Mouse (Mus musculus) stomach, postnatal 0 days (tissue): ENCODE measurements around the gene Usf1. TPM values are rescaled to one million over a fixed set of nuclear protein-coding genes. Genes with fewer than 3 reads are reported as not detected.
A peak's percentile ranks its signal among the peaks of the same experiment; 100 is the strongest.

Experiments
- ATAC-seq: fragments of 200-750 bp; cut with Nextera tagmentation; 2 replicates; pipeline ENCODE4 v1.8.0; 2017; ENCODE audit not compliant: low FRiP score, low TSS enrichment
- DNase-seq: peaks from one replicate; pipeline ENCODE4 v3.0.0-alpha.2; 2016; ENCODE audit warnings: low spot score
- H3K27ac ChIP-seq: fragments of 300-500 bp; sonication (generic); replicated peaks from 2 replicates; pipeline ENCODE4 v1.5.1; 2014; ENCODE audit warnings: mild to moderate bottlenecking, control low read depth
- H3K27me3 ChIP-seq: fragments of 300-500 bp; sonication (generic); 2 replicates; pipeline ENCODE4 v1.6.1; 2014; ENCODE audit warnings: low read length; ENCODE audit not compliant: control insufficient read depth, insufficient read depth
- H3K36me3 ChIP-seq: fragments of 300-500 bp; sonication (generic); 2 replicates; pipeline ENCODE4 v1.6.1; 2014; ENCODE audit warnings: low read length, mixed read lengths; ENCODE audit not compliant: control insufficient read depth, insufficient read depth
- H3K4me1 ChIP-seq: fragments of 300-500 bp; sonication (generic); replicated peaks from 2 replicates; pipeline ENCODE4 v1.6.1; 2014; ENCODE audit warnings: antibody characterized with exemption; ENCODE audit not compliant: control insufficient read depth, insufficient read depth
- H3K4me2 ChIP-seq: fragments of 300-500 bp; sonication (generic); replicated peaks from 2 replicates; pipeline ENCODE4 v1.6.1; 2014; ENCODE audit warnings: low read depth, mild to moderate bottlenecking, control low read depth, moderate library complexity
- H3K4me3 ChIP-seq: fragments of 300-500 bp; sonication (generic); 2 replicates; pipeline ENCODE4 v1.5.1; 2014; ENCODE audit warnings: low read depth, low read length, control low read depth
- H3K9ac ChIP-seq: fragments of 300-500 bp; sonication (generic); 2 replicates; pipeline ENCODE4 v1.6.1; 2014; ENCODE audit warnings: mild to moderate bottlenecking, low read length, control low read depth, mixed read lengths
- H3K9me3 ChIP-seq: fragments of 300-500 bp; sonication (generic); 2 replicates; pipeline ENCODE4 v1.6.1; 2016; ENCODE audit warnings: low read length; ENCODE audit not compliant: control insufficient read depth
- CTCF ChIP-seq: IDR thresholded peaks from 2 replicates; pipeline ENCODE4 v1.5.1; 2016; ENCODE audit warnings: antibody characterized with exemption, low read depth, mild to moderate bottlenecking, moderate library complexity
- EP300 ChIP-seq: optimal IDR thresholded peaks from 2 replicates; pipeline ENCODE3; 2016; ENCODE audit warnings: antibody characterized with exemption
- WGBS: fragments of 180-500 bp; shearing (Covaris S2); extraction: QIAGEN DNeasy Blood & Tissue Kit; methylation state at CpG from one replicate; pipeline ENCODE4 v1.1.7; 2014; 5-methylcytosine and 5-hydroxymethylcytosine counted together
- polyA plus RNA-seq: library from polyadenylated mRNA; unstranded; fragments of >200 nt; fragmentation: Nextera tagmentation; extraction: Ambion mirVana; gene quantifications from 2 replicates; pipeline ENCODE4 v1.2.1, GENCODE M21; 2015

Usf1 gene
- polyA plus RNA-seq, 1 experiment from 2014 or later, result 39.1 TPM

GRCm38 (mm10) chr1:171411492-171411941 is 404 bp downstream of the Usf1 start:
- H3K9ac ChIP-seq, result peak overlapping the region; percentile 96
- peak overlapping the region; percentile 96 for H3K27ac ChIP-seq
- under 1% methylated on average over 38 of the region's 39 CpGs for WGBS
- 0 out of 2 replicates have a peak, but pooled peaks cover 3% of the 10 kb centered on the region for H3K4me1 ChIP-seq
- peaks cover 7% of the 10 kb centered on the region; the same call in 1 of the 2 replicates for H3K36me3 ChIP-seq
- H3K9me3 ChIP-seq, result no peaks in the 10 kb centered on the region
- TF ChIP-seq EP300 (peak; percentile 49), CTCF (no peak)
- peak overlapping the region; percentile 64 for H3K4me2 ChIP-seq
- peak; percentile 78 for ATAC-seq
- H3K27me3 ChIP-seq, result no peaks in the 10 kb centered on the region
- peak overlapping the region; percentile 94 for H3K4me3 ChIP-seq
- DNase-seq, result no peak

- WGBS, result under 1% methylated on average over 20 of the region's 20 CpGs
- H3K9me3 ChIP-seq, result no peaks in the 10 kb centered on the region
- H3K27me3 ChIP-seq, result no peaks in the 10 kb centered on the region
- peaks cover 7% of the 10 kb centered on the region; the same call in 1 of the 2 replicates for H3K36me3 ChIP-seq
- H3K4me1 ChIP-seq, result 0 out of 2 replicates have a peak, but pooled peaks cover 3% of the 10 kb centered on the region
- TF ChIP-seq CTCF, result peak; percentile 44
- no peak for TF ChIP-seq EP300
- DNase-seq (peak; percentile 60), ATAC-seq (peak; percentile 28; the same call in 1 of the 2 replicates)
- H3K9ac ChIP-seq, result peak overlapping the region; percentile 96
- peak overlapping the region; percentile 64 for H3K4me2 ChIP-seq
- peak overlapping the region; percentile 96 for H3K27ac ChIP-seq
- H3K4me3 ChIP-seq, result peak overlapping the region; percentile 94
These were observed 908 bp downstream of the Usf1 start for GRCm38 (mm10) chr1:171412001-171412441.

- Histone ChIP-seq H3K9me3 (no peaks in the 10 kb centered on the region), H3K36me3 (peaks cover 7% of the 10 kb centered on the region; the same call in 1 of the 2 replicates), H3K4me3 (peak overlapping the region; percentile 94), H3K27ac (peak overlapping the region; percentile 96), H3K27me3 (no peaks in the 10 kb centered on the region), H3K4me1 (0 out of 2 replicates have a peak, but pooled peaks cover 3% of the 10 kb centered on the region), H3K9ac (peak overlapping the region; percentile 96), H3K4me2 (peak overlapping the region; percentile 64)
- DNase-seq (no peak), ATAC-seq (no peak; the same call in 1 of the 2 replicates)
- TF ChIP-seq EP300, result no peak
- no peak for TF ChIP-seq CTCF
- 22% methylated on average over 3 of the region's 3 CpGs for WGBS
These were observed 1.3 kb downstream of the Usf1 start for GRCm38 (mm10) chr1:171412446-171412845.

GRCm38 (mm10) chr1:171413608-171414007 is 2.5 kb downstream of the Usf1 start:
- H3K4me2 ChIP-seq, result no peak overlapping the region
- no peak for TF ChIP-seq CTCF
- TF ChIP-seq EP300, result no peak
- peaks cover 10% of the 10 kb centered on the region for H3K36me3 ChIP-seq
- ATAC-seq, result no peak
- 79% methylated on average over 8 of the region's 8 CpGs for WGBS
- no peak overlapping the region for H3K4me3 ChIP-seq
- DNase-seq, result no peak
- no peaks in the 10 kb centered on the region for H3K9me3 ChIP-seq
- no peak overlapping the region for H3K9ac ChIP-seq
- 0 out of 2 replicates have a peak, but pooled peaks cover 3% of the 10 kb centered on the region for H3K4me1 ChIP-seq
- no peak overlapping the region for H3K27ac ChIP-seq
- no peaks in the 10 kb centered on the region for H3K27me3 ChIP-seq

- no peak within 1 kb of the TSS for H3K27ac ChIP-seq
These were observed 7.5 kb downstream of the Usf1 start, which contains the start of gene Tstd1 for GRCm38 (mm10) chr1:171418660-171419059. TSS of gene Tstd1 (plus strand) at chr1:171418872.

GRCm38 (mm10) chr1:171419291-171419882 is 8.3 kb downstream of the Usf1 start:
- Histone ChIP-seq H3K9me3 (no peaks in the 10 kb centered on the region), H3K4me2 (no peak overlapping the region), H3K27me3 (no peaks in the 10 kb centered on the region), H3K9ac (no peak overlapping the region), H3K4me1 (no peaks in the 10 kb centered on the region), H3K27ac (no peak overlapping the region), H3K36me3 (peaks cover 15% of the 10 kb centered on the region), H3K4me3 (no peak overlapping the region)
- WGBS, result 49% methylated on average over 12 of the region's 12 CpGs
- TF ChIP-seq CTCF, result no peak
- TF ChIP-seq EP300, result no peak
- ATAC-seq (peak; percentile 25; the same call in 1 of the 2 replicates), DNase-seq (no peak)

More at GRCm38 (mm10) chr1:171418660-171419059, 7.5 kb downstream of the Usf1 start, which contains the start of gene Tstd1:
- H3K36me3 ChIP-seq, result peaks cover 15% of the 10 kb centered on the region
- ATAC-seq (0 out of 2 replicates have a peak, but pooled peaks have one; percentile 36), DNase-seq (no peak)
- H3K9ac ChIP-seq, result no peak within 1 kb of the TSS
- H3K4me3 ChIP-seq, result no peak within 1 kb of the TSS
- H3K4me1 ChIP-seq, result no peaks in the 10 kb centered on the region
- H3K4me2 ChIP-seq, result no peak within 1 kb of the TSS
- H3K27me3 ChIP-seq, result no peaks in the 10 kb centered on the region
- no peaks in the 10 kb centered on the region for H3K9me3 ChIP-seq
- 65% methylated on average over 5 of the region's 5 CpGs for WGBS
- TF ChIP-seq EP300 (no peak), CTCF (no peak)
